Mouse (Mus musculus): ENCODE results near the gene Wdr20. TPM values are rescaled to one million over a fixed set of nuclear protein-coding genes. Genes with fewer than 3 reads are reported as not detected.
"Not testable (repeated sequence)": the region's sequence is repeated elsewhere in the genome, so short reads cannot be mapped to it uniquely, and the experiment has no call there.

Wdr20 gene
- total and polyA plus RNA-seq, 3 experiments, result 18.8 to 25.8 TPM; not detected in 1

DNA sequence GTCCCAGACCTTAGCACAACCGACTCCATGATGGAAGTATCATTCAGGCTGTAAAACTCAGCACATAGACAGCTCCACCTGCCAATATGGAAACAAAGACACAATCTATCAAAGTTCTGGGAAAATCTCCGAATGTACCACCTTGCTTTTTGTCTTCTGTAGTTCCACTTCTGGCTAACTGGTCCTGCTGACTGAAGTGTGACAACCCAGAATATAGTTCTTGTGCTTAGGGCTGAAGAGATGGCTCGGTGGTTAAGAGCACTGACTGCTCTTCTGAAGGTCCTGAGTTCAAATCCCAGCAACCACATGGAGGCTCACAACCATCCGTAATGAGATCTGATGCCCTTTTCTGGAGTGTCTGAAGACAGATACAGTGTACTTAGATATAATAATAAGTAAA is 32.3 kb upstream of the Wdr20 start:
- H3K79me2 ChIP-seq (ENCODE audit: control insufficient read depth, insufficient read depth, low read length, poor library complexity); H3K4me3 ChIP-seq (ENCODE audit: control insufficient read depth in 1 of 2, insufficient read depth in 1 of 2, low read depth in 2 of 2, low read length in 2 of 2); DNase-seq (ENCODE audit: low read depth, low spot score); H3K9me3 ChIP-seq (replicated peaks; ENCODE audit: insufficient read depth, low read length); H3K27me3 ChIP-seq (ENCODE audit: control insufficient read depth in 1 of 2, insufficient read depth in 2 of 2, low read length in 2 of 2); H3K27ac ChIP-seq (ENCODE audit: control insufficient read depth, low read depth, low read length); H3K9ac ChIP-seq (ENCODE audit: control insufficient read depth, low read depth, low read length, poor library complexity, severe bottlenecking): not testable (repeated sequence)
- peak; percentile 96 for TF ChIP-seq TBP (IDR thresholded peaks at IDR 0.05; ENCODE audit: low read depth, low read length)
- Histone ChIP-seq H3K36me3 (ENCODE audit: control insufficient read depth in 1 of 2, insufficient read depth in 2 of 2, low read length in 2 of 2) (peaks cover 0 to 24% of the 10 kb centered on the region in 2 experiments; a peak in 2 of 4 replicates), H3K4me1 (ENCODE audit: control insufficient read depth in 1 of 2, insufficient read depth in 2 of 2, low read length in 2 of 2) (peaks cover 21 to 31% of the 10 kb centered on the region in 2 experiments)

DNA sequence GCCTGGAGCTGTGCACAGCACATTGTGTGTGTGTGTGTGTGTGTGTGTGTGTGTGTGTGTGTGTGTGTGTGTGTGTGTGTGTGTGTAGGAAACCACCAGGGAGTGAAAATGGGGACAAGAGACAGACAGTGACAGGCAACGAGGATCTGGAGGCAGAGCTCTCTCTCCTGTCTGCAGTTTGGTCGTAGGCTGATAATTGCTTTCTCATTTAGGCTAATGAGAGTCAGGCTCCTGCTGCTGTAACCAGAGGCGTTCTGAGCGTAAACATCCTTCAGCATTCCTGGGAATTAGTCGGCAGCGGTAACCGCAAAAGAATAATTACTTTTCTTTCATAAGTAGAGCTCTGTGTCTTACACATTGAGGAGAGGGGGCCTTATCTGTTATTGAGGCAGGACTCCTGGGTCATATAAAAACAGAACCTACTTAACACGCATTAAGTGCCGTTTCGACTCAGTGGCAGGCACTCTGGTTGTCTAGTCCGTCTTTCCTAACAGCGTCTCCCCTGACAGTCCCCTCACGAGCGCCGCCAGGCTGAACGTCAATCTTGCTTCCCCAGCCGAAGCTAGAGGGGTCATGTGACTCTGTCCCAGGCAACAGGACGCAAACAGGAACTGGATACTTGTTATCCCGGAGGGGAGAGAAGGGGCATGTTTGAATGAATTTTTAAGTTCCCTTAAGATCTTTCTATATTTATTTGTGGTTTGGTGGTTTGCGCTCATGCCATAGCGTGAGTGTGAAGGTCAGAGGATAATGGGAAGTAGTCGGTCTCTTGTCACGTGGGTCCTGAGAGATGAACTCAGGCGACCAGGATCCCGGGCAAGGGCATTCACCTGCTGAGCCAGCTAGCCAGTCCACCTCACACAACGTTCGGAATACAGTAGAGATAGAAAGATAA is 31.2 kb upstream of the Wdr20 start:
- Histone ChIP-seq H3K9me3 (replicated peaks; ENCODE audit: insufficient read depth, low read length) (no peaks in the 10 kb centered on the region), H3K4me3 (ENCODE audit: control insufficient read depth in 1 of 2, insufficient read depth in 1 of 2, low read depth in 2 of 2, low read length in 2 of 2) (peak overlapping the region; percentile 61 to 62), H3K9ac (ENCODE audit: control insufficient read depth, low read depth, low read length, poor library complexity, severe bottlenecking) (peak overlapping the region; percentile 70), H3K79me2 (ENCODE audit: control insufficient read depth, insufficient read depth, low read length, poor library complexity) (no peaks in the 10 kb centered on the region; the same call in 1 of the 2 replicates), H3K27ac (ENCODE audit: control insufficient read depth, low read depth, low read length) (peak overlapping the region; percentile 73), H3K4me1 (ENCODE audit: control insufficient read depth in 1 of 2, insufficient read depth in 2 of 2, low read length in 2 of 2) (peaks cover 14 to 20% of the 10 kb centered on the region in 2 experiments), H3K27me3 (ENCODE audit: control insufficient read depth in 1 of 2, insufficient read depth in 2 of 2, low read length in 2 of 2) (no peaks in the 10 kb centered on the region), H3K36me3 (ENCODE audit: control insufficient read depth in 1 of 2, insufficient read depth in 2 of 2, low read length in 2 of 2) (peaks cover 0 to 16% of the 10 kb centered on the region in 2 experiments; a peak in 2 of 4 replicates)
- DNase-seq (ENCODE audit: low read depth, low spot score), result peak; percentile 92
- TF ChIP-seq MYC (IDR thresholded peaks at IDR 0.05; ENCODE audit: low read depth, low read length) (peak; percentile 76), EP300 (IDR thresholded peaks at IDR 0.05; ENCODE audit: low read depth in 1 of 2, low read length in 2 of 2) (peak in 1 of 2 experiments; percentile 32; a peak in 1 of 4 replicates), E2F4 (IDR thresholded peaks at IDR 0.05; ENCODE audit: borderline replicate concordance, low read depth, low read length) (no peak), TCF12 (IDR thresholded peaks at IDR 0.05; ENCODE audit: low read depth, low read length) (0 out of 2 replicates have a peak, but pooled peaks have one; percentile 37), USF2 (IDR thresholded peaks at IDR 0.05; ENCODE audit: borderline replicate concordance in 1 of 2, insufficient read depth in 1 of 2, low read depth in 1 of 2, low read length in 2 of 2) (peak; percentile 39 to 86; a peak in 2 of 4 replicates), ELF1 (IDR thresholded peaks at IDR 0.05; ENCODE audit: low read depth, low read length) (peak; percentile 72), ZC3H11A (IDR thresholded peaks at IDR 0.05; ENCODE audit: low read depth, low read length) (no peak), MAX (IDR thresholded peaks at IDR 0.05; ENCODE audit: low read length) (peak; percentile 85), KAT2A (conservative IDR thresholded peaks at IDR 0.05; ENCODE audit: low read depth, low read length) (no peak), JUND (IDR thresholded peaks at IDR 0.05; ENCODE audit: low read depth, low read length) (no peak), CTCF (IDR thresholded peaks at IDR 0.05 in 2 of 3, conservative IDR thresholded peaks at IDR 0.05 in 1 of 3; ENCODE audit: control insufficient read depth in 1 of 3, insufficient read depth in 1 of 3, low read depth in 2 of 3, low read length in 3 of 3, poor library complexity in 1 of 3, severe bottlenecking in 1 of 3) (peak in 2 of 3 experiments; percentile 23 to 34; a peak in 4 of 6 replicates), RAD21 (IDR thresholded peaks at IDR 0.05; ENCODE audit: low read depth, low read length) (no peak), TBP (IDR thresholded peaks at IDR 0.05; ENCODE audit: low read depth, low read length) (peak; percentile 70), SMC3 (IDR thresholded peaks at IDR 0.05; ENCODE audit: low read depth, low read length) (no peak), MYB (IDR thresholded peaks at IDR 0.05; ENCODE audit: low read depth, low read length) (no peak), NRF1 (IDR thresholded peaks at IDR 0.05; ENCODE audit: insufficient read depth, low read depth, low read length, poor library complexity, severe bottlenecking) (no peak), SIN3A (IDR thresholded peaks at IDR 0.05; ENCODE audit: low read length) (peak; percentile 96), MAZ (IDR thresholded peaks at IDR 0.05; ENCODE audit: low read depth, low read length) (no peak), MXI1 (IDR thresholded peaks at IDR 0.05; ENCODE audit: low read depth, low read length) (peak; percentile 92), NELFE (IDR thresholded peaks at IDR 0.05; ENCODE audit: low read depth, low read length) (peak; percentile 43; the same call in 1 of the 2 replicates), CHD2 (IDR thresholded peaks at IDR 0.05; ENCODE audit: low read length) (no peak), ZMIZ1 (IDR thresholded peaks at IDR 0.05; ENCODE audit: low read depth, low read length) (no peak), TAL1 (IDR thresholded peaks at IDR 0.05; ENCODE audit: low read length) (peak; percentile 30; the same call in 1 of the 2 replicates), USF1 (IDR thresholded peaks at IDR 0.05; ENCODE audit: low read depth, low read length) (peak; percentile 97), ZNF384 (IDR thresholded peaks at IDR 0.05; ENCODE audit: low read depth, low read length) (no peak), UBTF (IDR thresholded peaks at IDR 0.05; ENCODE audit: borderline replicate concordance, insufficient read depth, low read depth, low read length) (no peak), MAFK (IDR thresholded peaks at IDR 0.05; ENCODE audit: borderline replicate concordance, low read depth, low read length) (no peak), POLR2AphosphoS2 (IDR thresholded peaks at IDR 0.05; ENCODE audit: low read length) (no peak), BHLHE40 (IDR thresholded peaks at IDR 0.05; ENCODE audit: borderline replicate concordance, low read depth, low read length) (peak; percentile 77; the same call in 1 of the 2 replicates)

All from MEL (cell line).